Mouse (Mus musculus) heart, postnatal 0 days (tissue): ENCODE measurements around the gene Il12b. TPM values are rescaled to one million over a fixed set of nuclear protein-coding genes. Genes with fewer than 3 reads are reported as not detected.

ENCODE experiments used
- ATAC-seq: fragments of 200-750 bp; cut with Nextera tagmentation; 2 replicates; pipeline ENCODE4 v1.8.0; 2017; ENCODE audit warnings: low read depth, moderate number of reproducible peaks, moderate library complexity; ENCODE audit not compliant: insufficient read depth
- DNase-seq: peaks from one replicate; pipeline ENCODE4 v3.0.0-alpha.2; 2016; ENCODE audit warnings: low spot score
- H3K27ac ChIP-seq: fragments of 300-500 bp; sonication (generic); 2 replicates; pipeline ENCODE4 v1.5.1; 2014; ENCODE audit warnings: low read depth, mild to moderate bottlenecking
- H3K27me3 ChIP-seq: fragments of 300-500 bp; sonication (generic); 2 replicates; pipeline ENCODE4 v1.6.1; 2014; ENCODE audit warnings: low read length, mixed read lengths; ENCODE audit not compliant: control insufficient read depth, insufficient read depth
- H3K36me3 ChIP-seq: fragments of 300-500 bp; sonication (generic); replicated peaks from 2 replicates; pipeline ENCODE4 v1.6.1; 2014; ENCODE audit warnings: low read length, mixed read lengths; ENCODE audit not compliant: control insufficient read depth, insufficient read depth
- H3K4me1 ChIP-seq: fragments of 300-500 bp; sonication (generic); 2 replicates; pipeline ENCODE4 v1.6.1; 2014; ENCODE audit warnings: antibody characterized with exemption; ENCODE audit not compliant: control insufficient read depth, insufficient read depth
- H3K4me2 ChIP-seq: fragments of 300-500 bp; sonication (generic); 2 replicates; pipeline ENCODE4 v1.6.1; 2014; ENCODE audit warnings: low read depth, mild to moderate bottlenecking, low read length, moderate library complexity
- H3K4me3 ChIP-seq: fragments of 300-500 bp; sonication (generic); 2 replicates; pipeline ENCODE4 v1.5.1; 2014; ENCODE audit warnings: low read depth, low read length
- H3K9ac ChIP-seq: fragments of 300-500 bp; sonication (generic); replicated peaks from 2 replicates; pipeline ENCODE4 v1.6.1; 2014; ENCODE audit warnings: low read depth, low read length, mixed read lengths
- H3K9me3 ChIP-seq: fragments of 300-500 bp; sonication (generic); replicated peaks from 2 replicates; pipeline ENCODE4 v1.6.1; 2016; ENCODE audit warnings: low read length; ENCODE audit not compliant: control insufficient read depth
- CTCF ChIP-seq: IDR thresholded peaks from 2 replicates; pipeline ENCODE4 v1.5.1; 2016; ENCODE audit warnings: antibody characterized with exemption, control low read depth, low read depth
- EP300 ChIP-seq: IDR thresholded peaks from 2 replicates; pipeline ENCODE4 v1.6.1; 2016; ENCODE audit warnings: antibody characterized with exemption, low read depth
- WGBS: fragments of 180-500 bp; shearing (Covaris S2); extraction: QIAGEN DNeasy Blood & Tissue Kit; methylation state at CpG from one replicate; pipeline ENCODE4 v1.1.7; 2014; 5-methylcytosine and 5-hydroxymethylcytosine counted together
- polyA plus RNA-seq: library from polyadenylated mRNA; unstranded; fragments of >200 nt; fragmentation: Nextera tagmentation; extraction: Ambion mirVana; gene quantifications from 2 replicates; pipeline ENCODE4 v1.2.1, GENCODE M21; 2015
- total RNA-seq: library from RNA; depleted of rRNA; stranded (reverse); fragments of >200 nt; gene quantifications from 2 replicates; pipeline ENCODE4 v1.2.3, GENCODE M21; 2014; ENCODE audit warnings: low replicate concordance

Gene Il12b
- total and polyA plus RNA-seq, 2 experiments from 2014 or later = not detected

DNA sequence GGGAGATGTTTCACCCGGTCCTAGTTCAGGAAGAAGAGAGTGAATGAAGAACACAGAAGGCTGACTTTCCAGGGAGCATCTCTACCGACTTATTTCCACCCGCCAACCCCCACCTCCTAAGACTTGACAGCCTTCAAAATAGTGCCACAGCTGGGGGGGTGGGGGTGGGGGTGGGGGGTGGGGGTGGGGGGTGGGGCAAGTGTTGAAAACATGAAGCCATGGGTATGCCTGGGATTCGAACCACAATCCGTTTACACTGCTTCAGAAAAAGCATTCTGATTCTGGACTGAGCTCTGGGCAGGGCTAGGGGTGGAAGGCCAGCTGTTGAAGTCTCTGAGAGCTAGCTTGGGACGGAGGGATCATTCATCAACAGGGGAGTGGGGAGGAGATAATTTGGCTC, 23.4 kb downstream of the Il12b start:
- ATAC-seq = no peak
- 33% methylated on average over 6 of the region's 6 CpGs for WGBS
- no peaks in the 10 kb centered on the region for H3K36me3 ChIP-seq

DNA sequence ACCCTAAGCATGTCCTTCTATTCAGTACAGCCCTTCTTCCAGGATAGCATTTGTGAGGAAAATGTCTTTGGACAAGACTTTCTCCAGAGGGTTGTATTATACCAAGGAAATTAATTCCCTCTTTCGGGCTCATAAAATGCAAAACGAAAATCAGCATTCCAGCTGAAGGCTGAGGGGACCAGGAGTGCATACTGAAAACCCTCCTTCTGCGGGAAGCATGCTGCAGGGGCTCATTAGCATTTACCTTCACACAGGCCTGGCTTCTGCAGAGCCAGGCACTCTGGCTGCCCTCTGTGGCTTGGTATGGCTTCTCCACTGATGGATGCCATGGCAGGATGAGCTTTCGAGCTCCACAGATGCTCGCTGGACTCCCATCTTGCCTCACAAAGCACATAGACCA, 24.1 kb downstream of the Il12b start:
- Histone ChIP-seq H3K27ac (no peak overlapping the region), H3K36me3 (no peaks in the 10 kb centered on the region), H3K4me1 (no peaks in the 10 kb centered on the region), H3K4me3 (no peak overlapping the region), H3K9ac (no peak overlapping the region), H3K4me2 (no peak overlapping the region), H3K27me3 (no peaks in the 10 kb centered on the region), H3K9me3 (no peaks in the 10 kb centered on the region)
- TF ChIP-seq EP300 = no peak
- TF ChIP-seq CTCF = no peak
- DNase-seq (no peak), ATAC-seq (no peak)
- 81% methylated on average over 5 of the region's 5 CpGs for WGBS

More for the DNA sequence above, 23.4 kb downstream of the Il12b start:
- H3K9ac ChIP-seq = no peak overlapping the region
- H3K4me1 ChIP-seq = no peaks in the 10 kb centered on the region
- no peaks in the 10 kb centered on the region for H3K9me3 ChIP-seq
- no peak overlapping the region for H3K4me3 ChIP-seq
- no peak overlapping the region for H3K4me2 ChIP-seq
- no peaks in the 10 kb centered on the region for H3K27me3 ChIP-seq
- no peak overlapping the region for H3K27ac ChIP-seq
- TF ChIP-seq EP300 (no peak), CTCF (no peak)
- no peak for DNase-seq

- no peak for DNase-seq
Observed at GRCm38 (mm10) chr11:44425006-44425405, 25.1 kb downstream of the Il12b start.

DNA sequence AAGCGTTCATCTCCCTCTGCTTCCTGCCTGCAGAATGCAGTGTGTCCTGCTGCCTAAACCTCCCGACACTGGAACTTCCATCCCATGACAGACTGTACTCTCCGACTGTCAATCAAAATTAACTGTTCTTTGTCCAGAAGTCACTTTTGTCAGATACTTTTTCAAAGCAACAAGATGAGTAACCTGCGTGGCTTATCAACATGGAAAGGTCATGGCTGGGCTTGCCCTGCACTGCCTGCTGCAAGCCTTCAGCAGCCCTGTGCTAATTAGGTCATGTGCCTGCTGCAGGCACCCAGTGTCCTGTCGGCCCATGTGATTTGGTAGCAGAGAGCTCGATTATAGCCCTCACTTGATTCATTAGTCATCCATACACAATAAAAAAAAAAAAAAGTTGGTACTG, 25.8 kb downstream of the Il12b start:
- Histone ChIP-seq H3K4me3 (no peak overlapping the region), H3K9me3 (no peaks in the 10 kb centered on the region), H3K4me1 (no peaks in the 10 kb centered on the region), H3K27ac (no peak overlapping the region), H3K36me3 (no peaks in the 10 kb centered on the region), H3K27me3 (no peaks in the 10 kb centered on the region), H3K9ac (no peak overlapping the region), H3K4me2 (no peak overlapping the region)
- no peak for TF ChIP-seq EP300
- TF ChIP-seq CTCF = no peak
- no peak for DNase-seq
- WGBS = 51% methylated on average over 6 of the region's 6 CpGs
- no peak for ATAC-seq

More at GRCm38 (mm10) chr11:44425006-44425405, 25.1 kb downstream of the Il12b start:
- TF ChIP-seq EP300 (no peak), CTCF (no peak)
- no peak overlapping the region for H3K4me3 ChIP-seq
- no peak overlapping the region for H3K27ac ChIP-seq
- no peak for ATAC-seq
- H3K27me3 ChIP-seq = no peaks in the 10 kb centered on the region
- no peaks in the 10 kb centered on the region for H3K4me1 ChIP-seq
- no peak overlapping the region for H3K9ac ChIP-seq
- H3K4me2 ChIP-seq = no peak overlapping the region
- 74% methylated on average over 8 of the region's 8 CpGs for WGBS
- H3K9me3 ChIP-seq = no peaks in the 10 kb centered on the region
- no peaks in the 10 kb centered on the region for H3K36me3 ChIP-seq

GRCm38 (mm10) chr11:44427951-44428350, 28.1 kb downstream of the Il12b start:
- Histone ChIP-seq H3K9me3 (no peaks in the 10 kb centered on the region), H3K9ac (no peak overlapping the region), H3K27me3 (no peaks in the 10 kb centered on the region), H3K4me3 (no peak overlapping the region), H3K4me2 (no peak overlapping the region), H3K36me3 (no peaks in the 10 kb centered on the region), H3K4me1 (no peaks in the 10 kb centered on the region), H3K27ac (no peak overlapping the region)
- DNase-seq (no peak), ATAC-seq (no peak)
- WGBS = 66% methylated on average over 2 of the region's 2 CpGs
- TF ChIP-seq EP300 = no peak
- no peak for TF ChIP-seq CTCF

DNA sequence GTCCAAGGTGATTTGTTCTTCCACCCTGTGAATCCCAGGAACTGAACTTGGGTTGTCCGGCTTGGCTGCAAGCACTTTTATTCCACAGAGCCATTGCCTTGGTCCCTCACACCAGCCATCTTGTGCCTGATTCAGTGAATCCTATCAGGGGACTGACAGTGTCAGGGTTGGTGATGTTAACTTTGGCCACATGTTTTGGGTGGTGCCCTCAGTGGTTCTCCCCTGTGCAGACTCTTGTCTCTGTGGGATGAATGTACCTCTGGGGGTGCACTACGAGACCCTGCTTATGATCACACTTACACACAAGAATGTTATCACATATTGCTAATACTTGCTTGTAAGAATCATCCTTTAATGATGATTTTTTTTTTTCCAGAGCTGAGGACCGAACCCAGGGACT, 30.2 kb downstream of the Il12b start:
- no peaks in the 10 kb centered on the region for H3K27me3 ChIP-seq

More for the DNA sequence above, 30.2 kb downstream of the Il12b start:
- no peak overlapping the region for H3K4me3 ChIP-seq
- no peaks in the 10 kb centered on the region for H3K36me3 ChIP-seq
- H3K4me2 ChIP-seq = no peak overlapping the region
- no peaks in the 10 kb centered on the region for H3K9me3 ChIP-seq
- 74% methylated on average over 3 of the region's 3 CpGs for WGBS
- H3K9ac ChIP-seq = no peak overlapping the region
- ATAC-seq = no peak
- no peak overlapping the region for H3K27ac ChIP-seq
- DNase-seq = no peak
- H3K4me1 ChIP-seq = no peaks in the 10 kb centered on the region
- TF ChIP-seq CTCF (no peak), EP300 (no peak)
